Mouse (Mus musculus): ENCODE data around the gene Grap.
A peak's percentile ranks its signal among the peaks of the same experiment; 100 is the strongest.
"Not testable (repeated sequence)": the region's sequence is repeated elsewhere in the genome, so short reads cannot be mapped to it uniquely, and the experiment has no call there.

Gene Grap

DNA sequence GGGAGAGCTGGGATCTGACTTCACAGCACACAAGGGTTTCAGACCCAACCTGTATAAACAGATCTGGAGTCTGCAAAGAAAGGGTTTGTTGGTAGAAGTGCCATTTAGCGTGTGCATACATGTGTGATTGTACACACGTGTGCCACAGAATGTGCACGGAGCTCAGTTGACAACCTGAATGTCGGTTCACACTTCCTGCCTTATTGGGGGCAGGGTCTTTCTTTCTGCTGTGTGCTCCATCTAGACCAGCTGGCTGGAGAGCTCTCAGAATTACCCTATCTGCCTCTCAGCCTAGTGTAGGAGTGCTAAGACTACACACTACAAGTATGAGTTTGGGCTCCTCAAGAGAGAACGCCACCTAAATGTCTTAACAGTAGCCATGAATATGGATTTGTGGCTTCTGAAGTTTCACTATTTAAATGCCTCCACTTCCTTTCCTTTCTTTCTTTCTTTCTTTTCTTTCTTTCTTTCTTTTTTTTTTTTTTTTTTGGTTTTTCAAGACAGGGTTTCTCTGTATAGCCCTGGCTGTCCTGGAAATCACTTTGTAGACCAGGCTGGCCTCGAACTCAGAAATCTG is 13.4 kb upstream of the Grap start:
- no peak for DNase-seq

GRCm38 (mm10) chr11:61640585-61640984 is 12.5 kb upstream of the Grap start:
- not testable (repeated sequence) for DNase-seq

DNA sequence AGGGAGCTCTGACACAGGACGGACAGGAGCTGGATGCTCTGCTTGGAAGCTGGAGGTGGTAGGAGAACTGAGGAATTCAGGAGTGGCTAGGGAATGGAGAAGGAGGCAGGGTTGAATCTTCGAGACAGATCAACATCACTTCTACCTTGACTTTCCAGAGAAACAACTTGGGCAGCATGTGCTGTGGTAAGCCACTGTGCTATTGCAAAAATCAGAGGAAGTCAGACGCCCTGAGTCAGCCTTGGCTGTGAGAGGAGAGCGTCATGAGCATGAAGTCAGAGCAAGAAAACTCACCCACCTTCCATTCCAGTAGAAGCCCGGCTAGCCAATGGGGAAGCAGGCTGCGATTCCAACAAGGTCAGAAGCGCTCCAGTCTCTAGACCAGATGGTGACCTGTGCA is 11.0 kb upstream of the Grap start:
- DNase-seq: no peak

DNA sequence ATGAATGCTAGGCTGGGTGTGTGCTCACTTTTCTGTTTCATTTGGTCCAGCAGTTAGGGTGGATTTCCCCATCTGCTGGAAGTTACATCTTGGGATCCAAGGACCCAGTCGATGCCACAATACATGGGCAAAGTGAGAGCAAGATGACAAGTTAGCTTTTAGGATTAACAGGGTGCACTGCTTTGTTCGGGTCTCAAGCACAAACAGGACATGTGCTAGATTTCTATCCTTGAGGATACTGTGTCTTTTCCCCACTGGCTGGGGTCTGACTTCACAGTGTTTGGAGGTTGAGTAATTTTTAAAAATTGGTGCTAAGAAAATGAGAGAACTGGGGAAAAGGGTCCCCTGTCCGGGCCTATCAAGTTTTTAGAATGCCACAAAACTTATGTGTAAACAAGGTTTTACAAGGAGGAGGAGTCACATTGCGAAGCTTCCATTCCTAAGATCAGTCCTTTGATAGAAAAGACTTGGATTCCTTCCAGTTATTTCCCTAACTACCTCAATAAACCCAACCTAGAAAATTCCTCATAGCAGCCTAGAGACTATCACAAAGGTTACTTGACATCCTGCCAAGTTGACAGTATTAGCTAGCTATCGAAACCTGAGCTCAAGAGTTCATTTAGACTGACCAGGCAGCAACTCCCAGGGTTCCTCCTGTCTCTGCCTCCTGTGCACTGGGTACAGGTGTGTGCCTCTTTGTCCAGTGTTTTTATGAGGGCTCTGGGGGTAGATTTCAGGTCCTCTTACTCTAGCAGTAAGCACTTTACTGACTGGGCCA is 9.7 kb upstream of the Grap start:
- DNase-seq: no peak

DNA sequence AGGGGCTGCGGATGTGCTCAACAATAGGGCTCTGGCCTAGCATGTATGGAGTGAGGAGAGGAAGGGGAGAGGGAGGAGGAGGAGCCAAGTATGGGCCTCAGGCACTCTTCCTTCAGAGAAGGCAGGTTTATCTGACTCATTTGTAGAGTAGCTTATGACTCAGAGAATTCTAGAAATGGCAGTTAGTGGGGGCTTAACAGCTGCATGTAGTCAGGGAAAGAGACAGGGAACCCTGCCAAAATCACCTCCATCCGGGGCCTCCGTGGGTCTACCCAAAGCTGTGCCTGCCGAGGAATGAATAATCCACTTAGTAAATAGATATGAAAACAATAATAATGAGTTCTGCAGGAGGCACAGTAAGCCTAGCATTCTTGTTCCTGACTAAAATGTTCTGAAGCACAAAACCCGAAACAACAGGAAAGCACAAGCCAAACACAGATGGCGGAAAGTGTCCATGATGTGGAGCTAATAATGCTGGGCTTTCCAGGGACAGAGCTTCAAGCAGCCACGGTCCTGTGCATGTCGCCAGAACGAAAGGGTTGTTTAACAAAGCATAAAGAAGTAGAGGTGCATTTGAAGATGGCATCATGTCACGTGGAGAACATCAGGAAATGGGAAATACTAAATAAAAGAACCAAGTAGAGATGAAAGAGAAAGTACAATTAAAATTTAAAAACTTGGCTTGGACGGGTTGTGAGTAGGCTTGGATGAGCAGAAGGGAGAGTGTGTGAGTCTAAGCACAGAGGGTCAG is 8.3 kb upstream of the Grap start:
- no peak for DNase-seq

- DNase-seq: no peak
Observed at GRCm38 (mm10) chr11:61645357-61645857, 7.7 kb upstream of the Grap start.

GRCm38 (mm10) chr11:61646499-61647039 is 6.5 kb upstream of the Grap start:
- DNase-seq: no peak

DNA sequence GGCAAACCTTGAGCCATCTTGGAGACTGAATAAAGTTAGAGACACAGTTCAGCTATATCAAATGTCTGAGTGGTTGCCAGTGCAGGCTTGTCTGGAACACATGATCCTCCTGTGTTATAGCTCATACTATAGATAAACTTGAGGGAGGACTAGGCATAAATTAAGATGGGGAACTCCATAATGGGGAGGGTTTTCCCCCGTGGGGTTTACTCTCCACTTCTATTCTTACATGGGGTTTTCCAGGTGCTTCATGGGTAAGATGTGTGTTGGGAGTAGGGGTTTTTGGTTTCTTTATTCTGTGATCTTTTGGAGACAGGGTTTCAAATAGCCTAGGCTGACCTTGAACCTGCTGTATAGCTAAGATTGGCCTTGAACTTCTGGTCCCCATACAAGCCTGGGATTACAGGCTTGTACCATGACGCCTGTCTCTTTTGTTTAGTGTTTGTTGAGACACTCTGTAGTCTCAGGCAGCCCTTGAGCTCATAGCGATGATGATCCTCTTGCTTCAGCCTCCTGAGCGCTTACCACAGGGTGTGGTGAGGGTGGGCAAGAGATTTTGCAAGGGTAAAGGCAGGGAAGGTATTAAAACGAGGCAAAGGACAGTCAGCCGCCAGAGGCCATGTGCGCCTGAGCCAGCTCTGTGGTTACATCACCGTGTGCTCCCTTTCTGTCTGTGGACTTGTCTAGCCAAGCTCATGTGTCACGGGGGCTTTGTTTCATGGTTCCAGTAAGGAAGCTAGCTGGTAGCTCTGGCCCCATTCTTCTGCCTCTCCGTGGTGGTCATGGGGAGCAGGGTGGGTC is 5.8 kb upstream of the Grap start:
- no peak for DNase-seq

- DNase-seq: peak; percentile 47
Observed at GRCm38 (mm10) chr11:61647956-61648748, 4.9 kb upstream of the Grap start.

DNA sequence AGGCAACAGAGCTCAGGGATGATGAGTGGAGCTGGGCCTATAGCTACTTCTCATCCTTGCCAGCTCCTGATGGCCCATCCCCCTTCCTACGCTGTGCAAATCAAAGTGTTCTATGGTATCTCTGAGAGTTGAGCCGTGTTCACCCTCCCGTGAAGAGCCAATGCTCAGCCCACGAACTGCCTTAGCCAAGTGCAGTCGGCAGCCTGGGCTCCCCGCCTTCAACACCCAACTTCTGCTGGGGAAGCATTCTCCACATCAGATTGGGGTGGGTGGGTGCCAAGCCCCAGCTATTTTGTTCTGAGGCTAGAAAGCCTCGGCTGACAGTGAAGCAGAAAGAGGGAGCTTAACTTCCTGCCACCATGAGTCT is 4.3 kb upstream of the Grap start:
- no peak for DNase-seq

DNA sequence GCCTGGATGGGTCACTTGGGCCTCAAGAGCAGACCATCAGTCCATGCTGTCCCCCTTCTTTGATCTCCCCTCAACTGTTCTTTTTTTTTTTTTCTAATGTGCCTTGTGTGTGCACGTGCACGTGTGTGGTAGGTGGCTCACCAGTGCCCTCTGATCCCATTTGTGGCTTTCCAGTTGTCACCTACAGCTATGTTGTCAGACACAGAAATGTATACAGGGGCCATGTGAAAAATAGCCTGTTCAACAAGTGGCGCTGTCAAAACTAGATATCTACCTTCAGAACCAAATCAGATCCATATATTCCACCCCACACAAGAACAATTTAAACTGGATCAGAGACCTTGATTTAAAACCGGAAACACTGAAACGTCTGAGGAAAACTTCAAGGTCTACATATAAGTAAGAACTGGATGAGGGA is 3.9 kb upstream of the Grap start:
- no peak for DNase-seq

GRCm38 (mm10) chr11:61649626-61650025 is 3.4 kb upstream of the Grap start:
- no peak for DNase-seq

DNA sequence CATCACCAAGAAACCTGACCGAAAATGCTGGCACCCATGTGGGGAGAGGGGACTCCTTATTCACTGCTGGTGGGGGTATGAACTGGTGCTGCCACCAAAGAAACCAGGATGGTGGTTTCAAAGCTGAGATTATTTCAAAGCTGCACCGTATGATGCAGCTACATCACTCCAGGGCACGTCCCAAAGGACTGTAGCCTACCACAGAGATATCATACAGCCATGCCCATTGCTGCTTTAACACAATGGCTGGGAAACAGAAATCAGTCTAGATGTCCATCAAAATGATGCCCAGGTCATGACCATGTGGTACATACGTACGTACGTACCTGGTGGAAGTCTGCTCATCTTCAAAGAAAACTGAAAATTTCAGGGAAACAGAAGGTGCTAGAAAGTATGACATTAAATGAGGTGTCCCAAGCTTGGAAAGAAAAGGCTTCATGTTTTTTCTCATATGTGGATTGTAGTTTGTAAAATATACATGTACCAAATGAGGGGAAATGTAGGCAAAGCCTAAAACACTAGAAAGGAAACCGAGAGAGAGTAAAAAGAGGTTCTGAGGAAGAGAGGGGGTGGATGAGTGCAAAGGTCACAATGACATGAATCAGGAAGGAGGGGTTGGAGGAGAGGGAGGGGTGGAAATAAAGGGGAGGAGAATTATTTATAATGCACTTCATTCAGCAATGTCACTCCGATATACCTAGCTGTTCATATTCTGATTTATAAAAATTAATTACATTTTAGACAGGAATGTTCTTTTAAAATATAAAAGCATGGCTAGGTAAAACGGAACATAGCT is 2.4 kb upstream of the Grap start:
- no peak for DNase-seq

DNA sequence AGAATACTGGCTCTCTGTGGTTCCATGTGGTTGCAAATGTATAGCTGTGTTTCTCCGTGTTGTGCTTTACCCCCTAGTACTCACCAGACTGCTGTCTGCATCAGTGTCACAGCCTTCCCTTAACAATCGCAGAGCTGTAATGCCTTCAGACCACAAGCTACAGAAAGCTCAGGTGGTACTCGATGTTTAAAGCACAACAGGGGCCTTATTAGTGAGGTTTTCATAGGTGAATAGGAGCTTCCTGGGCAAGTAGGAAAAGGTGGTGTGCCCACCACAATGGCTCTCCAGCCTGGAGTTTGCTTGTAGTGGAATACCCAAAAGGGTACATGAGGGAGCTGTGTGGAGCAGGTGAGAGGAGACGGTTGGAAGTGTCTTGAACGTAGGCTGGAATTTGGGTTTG is 849 bp upstream of the Grap start:
- DNase-seq: no peak

- DNase-seq: no peak
Observed at GRCm38 (mm10) chr11:61653568-61653967, 503 bp downstream of the Grap start.

DNA sequence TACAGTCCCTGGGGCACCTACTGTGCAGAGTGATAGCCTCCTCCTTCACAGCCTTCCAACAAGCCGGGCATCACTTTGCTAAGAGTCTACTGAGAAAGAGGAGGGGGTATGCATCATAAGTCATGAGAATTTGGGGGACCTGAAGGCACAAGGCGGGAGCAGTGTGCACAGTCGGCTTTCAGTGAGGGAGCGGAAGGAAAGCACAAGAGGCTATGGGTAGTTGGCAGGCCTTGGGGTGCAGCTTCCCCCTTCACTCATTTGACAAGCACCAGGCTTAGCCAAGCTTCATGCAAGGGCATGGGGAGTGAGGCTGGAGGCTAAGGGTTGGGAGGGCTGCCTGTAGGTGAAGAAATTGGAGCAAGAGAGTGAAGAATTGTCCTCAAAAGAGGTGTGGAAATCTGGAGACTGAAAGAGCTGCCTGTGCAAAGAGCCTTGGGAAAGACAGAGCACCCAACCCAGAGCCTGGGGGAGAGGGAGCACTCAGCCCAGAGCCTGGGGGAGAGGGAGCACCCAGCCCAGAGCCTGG is 1.8 kb downstream of the Grap start:
- DNase-seq: no peak

GRCm38 (mm10) chr11:61655649-61656048 is 2.6 kb downstream of the Grap start:
- no peak for DNase-seq

- DNase-seq: no peak
Observed at GRCm38 (mm10) chr11:61656148-61656850, 3.2 kb downstream of the Grap start.

GRCm38 (mm10) chr11:61657432-61657831 is 4.4 kb downstream of the Grap start:
- DNase-seq: no peak

- DNase-seq: no peak
Observed at GRCm38 (mm10) chr11:61658360-61658922, 5.4 kb downstream of the Grap start.
